Mouse (Mus musculus): Measurements from ENCODE around the gene Psmc3. TPM values are rescaled to one million over a fixed set of nuclear protein-coding genes. Genes with fewer than 3 reads are reported as not detected.

Psmc3 gene
- total RNA-seq, 2 experiments from 2014 or later = 207 to 228 TPM

GRCm38 (mm10) chr2:91053181-91053933 lies 452 bp upstream of the Psmc3 start:
- DNase-seq = no peak

- DNase-seq = no peak
These were observed 4.6 kb downstream of the Psmc3 start for GRCm38 (mm10) chr2:91058435-91058834.

GRCm38 (mm10) chr2:91059376-91059775 lies 5.6 kb downstream of the Psmc3 start:
- DNase-seq = no peak

- DNase-seq = peak; percentile 72
These were observed 6.9 kb downstream of the Psmc3 start for GRCm38 (mm10) chr2:91060544-91061355.

GRCm38 (mm10) chr2:91061849-91062481 lies 8.2 kb downstream of the Psmc3 start:
- no peak for DNase-seq

GRCm38 (mm10) chr2:91062779-91063606 lies 9.2 kb downstream of the Psmc3 start:
- no peak for DNase-seq

- no peak for DNase-seq
These were observed 10.4 kb downstream of the Psmc3 start for GRCm38 (mm10) chr2:91064211-91064610.

- DNase-seq = peak in 1 of 2 experiments; percentile 37
These were observed 11.7 kb downstream of the Psmc3 start for GRCm38 (mm10) chr2:91065544-91065943.

GRCm38 (mm10) chr2:91066455-91066854 lies 12.6 kb downstream of the Psmc3 start:
- no peak for DNase-seq

GRCm38 (mm10) chr2:91068162-91068871 lies 14.5 kb downstream of the Psmc3 start:
- no peak for DNase-seq

- no peak for DNase-seq
These were observed 15.0 kb downstream of the Psmc3 start for GRCm38 (mm10) chr2:91068872-91069165.

GRCm38 (mm10) chr2:91069306-91070000 lies 15.6 kb downstream of the Psmc3 start:
- no peak for DNase-seq

GRCm38 (mm10) chr2:91070076-91070800 lies 16.4 kb downstream of the Psmc3 start, which contains the start of gene Slc39a13:
Slc39a13 (minus strand) TSS chr2:91070417.
- DNase-seq = peak; percentile 95

GRCm38 (mm10) chr2:91071059-91071458 lies 17.2 kb downstream of the Psmc3 start:
- no peak for DNase-seq

- DNase-seq = no peak
These were observed 18.3 kb downstream of the Psmc3 start for GRCm38 (mm10) chr2:91072092-91072491.

GRCm38 (mm10) chr2:91077957-91078313 lies 24.1 kb downstream of the Psmc3 start:
- no peak for DNase-seq

- no peak for DNase-seq
These were observed 24.7 kb downstream of the Psmc3 start for GRCm38 (mm10) chr2:91078314-91079025.

- no peak for DNase-seq
These were observed 25.2 kb downstream of the Psmc3 start for GRCm38 (mm10) chr2:91079026-91079384.

- DNase-seq = no peak
These were observed 27.1 kb downstream of the Psmc3 start for GRCm38 (mm10) chr2:91080784-91081513.
